Mouse (Mus musculus): ENCODE measurements at regions not wholly inside any gene's neighbourhood (a gene's known extent, or its start where the extent isn't known, plus 50 kb on each side); places are given as distances from the start of the nearest gene placed in this dataset.
"Not testable (repeated sequence)": the region's sequence is repeated elsewhere in the genome, so short reads cannot be mapped to it uniquely, and the experiment has no call there.

DNA sequence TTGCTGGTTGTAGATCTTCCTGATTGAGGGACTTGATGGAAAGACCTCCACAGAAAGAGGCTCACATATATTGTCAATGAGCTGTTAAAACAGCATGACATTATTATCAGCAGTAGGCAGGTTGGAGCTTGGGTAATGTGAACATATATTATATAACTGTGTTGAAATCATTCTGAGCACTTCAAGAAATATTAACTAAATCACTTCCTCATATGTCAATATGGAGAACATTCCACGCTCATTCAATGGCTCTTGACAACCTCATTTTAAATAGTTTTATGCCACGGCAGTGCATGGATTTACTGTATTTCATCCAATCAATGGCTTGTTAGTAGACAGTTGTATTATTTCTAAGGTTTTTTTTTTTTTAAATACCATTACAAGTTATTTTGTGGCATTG is 350.6 kb downstream of the Arl6ip6 start:
- Histone ChIP-seq H3K4me2 (ENCODE audit: low read depth, low read length) (no peak overlapping the region), H3K4me3 (ENCODE audit: low read depth, low read length) (no peak overlapping the region), H3K36me3 (ENCODE audit: control insufficient read depth, insufficient read depth, low read length) (no peaks in the 10 kb centered on the region), H3K27ac (ENCODE audit: low read depth, low read length) (no peak overlapping the region), H3K9me3 (ENCODE audit: control insufficient read depth, low read length) (no peaks in the 10 kb centered on the region; the same call in 1 of the 2 replicates), H3K9ac (replicated peaks; ENCODE audit: low read depth, low read length) (no peak overlapping the region), H3K27me3 (ENCODE audit: control insufficient read depth, insufficient read depth, low read length) (no peaks in the 10 kb centered on the region), H3K4me1 (ENCODE audit: control insufficient read depth, insufficient read depth, low read length) (no peaks in the 10 kb centered on the region)
- no peak for ATAC-seq (ENCODE audit: low read depth)
- 93% methylated on average over 2 of the region's 2 CpGs for WGBS

DNA sequence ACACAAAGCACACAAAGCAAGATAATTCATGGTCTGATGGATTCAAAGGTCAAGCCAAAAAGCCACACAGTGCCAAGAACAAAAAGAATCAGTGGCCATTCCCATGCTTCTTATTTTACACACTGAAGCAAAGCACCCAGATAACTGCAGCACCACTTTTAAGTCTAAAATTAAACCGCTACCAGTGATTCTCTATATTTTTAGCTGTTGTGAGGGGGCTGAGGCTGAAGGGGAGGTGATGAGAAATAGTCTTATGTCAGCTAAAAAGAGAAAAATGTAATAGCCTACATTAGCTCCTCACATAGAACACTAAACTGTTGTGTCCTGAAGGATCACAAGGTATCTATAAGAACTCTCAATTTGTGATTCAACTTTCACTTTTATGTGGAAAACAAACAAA is 382.5 kb downstream of the Arl6ip6 start:
- Histone ChIP-seq H3K36me3 (ENCODE audit: control insufficient read depth, insufficient read depth, low read length) (no peaks in the 10 kb centered on the region), H3K9me3 (ENCODE audit: control insufficient read depth, low read length) (no peaks in the 10 kb centered on the region), H3K4me3 (ENCODE audit: low read depth, low read length) (no peak overlapping the region), H3K27me3 (ENCODE audit: control insufficient read depth, insufficient read depth, low read length) (no peaks in the 10 kb centered on the region), H3K4me1 (ENCODE audit: control insufficient read depth, insufficient read depth, low read length) (no peaks in the 10 kb centered on the region), H3K27ac (ENCODE audit: low read depth, low read length) (no peak overlapping the region), H3K9ac (replicated peaks; ENCODE audit: low read depth, low read length) (no peak overlapping the region), H3K4me2 (ENCODE audit: low read depth, low read length) (no peak overlapping the region)
- no peak for ATAC-seq (ENCODE audit: low read depth)
- WGBS, result 30% methylated on average over 1 of the region's 1 CpGs

DNA sequence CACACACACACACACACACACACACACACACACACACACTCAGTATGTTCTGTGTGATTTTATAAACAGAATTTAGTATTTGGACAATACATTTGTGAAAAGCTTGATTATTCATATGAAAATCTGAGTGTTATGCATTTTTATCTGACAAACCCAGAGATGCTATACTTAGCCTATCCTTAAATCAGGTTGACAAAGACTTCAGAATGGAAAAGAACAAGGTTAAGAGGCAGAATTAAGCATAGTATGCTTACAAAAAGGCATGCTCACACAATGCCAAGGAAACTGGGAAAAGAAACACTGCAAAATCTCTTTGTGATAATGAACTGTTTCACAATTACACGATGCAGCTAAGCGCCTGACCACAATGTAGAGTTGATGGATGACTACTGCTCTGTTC is 414.3 kb downstream of the Arl6ip6 start:
- Histone ChIP-seq H3K27me3 (ENCODE audit: control insufficient read depth, insufficient read depth, low read length) (no peaks in the 10 kb centered on the region), H3K27ac (ENCODE audit: low read depth, low read length) (no peak overlapping the region), H3K4me3 (ENCODE audit: low read depth, low read length) (no peak overlapping the region), H3K9me3 (ENCODE audit: control insufficient read depth, low read length) (no peaks in the 10 kb centered on the region), H3K9ac (replicated peaks; ENCODE audit: low read depth, low read length) (no peak overlapping the region), H3K36me3 (ENCODE audit: control insufficient read depth, insufficient read depth, low read length) (no peaks in the 10 kb centered on the region), H3K4me2 (ENCODE audit: low read depth, low read length) (no peak overlapping the region), H3K4me1 (ENCODE audit: control insufficient read depth, insufficient read depth, low read length) (no peaks in the 10 kb centered on the region)
- no peak for ATAC-seq (ENCODE audit: low read depth)
- WGBS, result 69% methylated on average over 2 of the region's 2 CpGs

DNA sequence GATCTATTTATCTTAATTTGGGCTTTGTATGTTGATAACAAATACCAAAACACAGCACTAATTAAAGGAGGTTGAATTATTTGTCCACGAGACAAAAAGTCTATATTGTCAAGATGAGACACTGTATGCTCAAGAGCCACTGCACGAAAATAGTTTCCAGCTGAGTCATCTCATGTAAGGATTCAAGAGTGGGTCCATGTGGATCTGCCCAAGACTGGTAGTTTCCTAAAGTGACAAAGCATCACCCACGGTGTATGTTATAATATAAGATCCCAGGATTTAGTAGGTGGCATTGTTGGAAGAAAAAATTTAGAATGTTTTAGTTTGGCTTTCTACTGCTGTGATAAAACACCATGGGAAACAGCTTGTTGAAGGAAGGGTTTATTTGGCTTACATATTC is 428.2 kb downstream of the Arl6ip6 start:
- Histone ChIP-seq H3K27ac (ENCODE audit: low read depth, low read length) (no peak overlapping the region), H3K4me1 (ENCODE audit: control insufficient read depth, insufficient read depth, low read length) (no peaks in the 10 kb centered on the region), H3K4me2 (ENCODE audit: low read depth, low read length) (no peak overlapping the region), H3K9me3 (ENCODE audit: control insufficient read depth, low read length) (no peaks in the 10 kb centered on the region), H3K27me3 (ENCODE audit: control insufficient read depth, insufficient read depth, low read length) (no peaks in the 10 kb centered on the region), H3K9ac (replicated peaks; ENCODE audit: low read depth, low read length) (no peak overlapping the region), H3K36me3 (ENCODE audit: control insufficient read depth, insufficient read depth, low read length) (no peaks in the 10 kb centered on the region), H3K4me3 (ENCODE audit: low read depth, low read length) (no peak overlapping the region)
- no peak for ATAC-seq (ENCODE audit: low read depth)
- WGBS, result 89% methylated on average over 3 of the region's 3 CpGs

DNA sequence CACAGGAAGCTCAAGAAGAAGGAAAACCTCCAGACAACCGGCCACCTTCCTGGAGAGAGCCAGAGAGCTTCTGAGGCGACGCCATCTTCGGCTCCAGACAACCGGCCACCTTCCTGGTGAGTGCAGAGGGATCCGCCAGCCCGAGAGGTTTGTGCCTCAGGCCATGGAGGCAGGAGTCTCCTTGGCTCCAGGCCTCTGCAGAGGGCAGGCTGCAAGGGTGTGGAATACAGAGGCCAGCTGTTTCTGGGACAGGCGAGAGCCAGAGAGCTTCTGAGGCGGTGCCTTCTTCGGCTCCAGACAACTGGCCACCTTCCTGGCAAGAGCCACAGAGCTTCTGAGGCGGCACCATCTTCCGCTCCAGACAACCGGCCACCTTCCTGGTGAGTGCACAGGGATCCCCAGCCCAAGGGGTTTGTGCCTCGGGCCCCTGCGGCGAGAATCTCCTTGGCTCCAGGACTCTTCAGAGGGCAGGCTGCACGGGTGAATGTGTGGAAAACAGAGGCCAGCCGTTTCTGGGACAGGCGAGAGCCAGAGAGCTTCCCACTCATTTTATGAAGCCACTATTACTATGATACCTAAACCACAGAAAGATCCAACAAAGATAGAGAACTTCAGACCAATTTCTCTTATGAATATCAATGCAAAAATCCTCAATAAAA is 441.4 kb downstream of the Arl6ip6 start:
- not testable (repeated sequence) for H3K27ac ChIP-seq (ENCODE audit: low read depth, low read length); H3K9ac ChIP-seq (replicated peaks; ENCODE audit: low read depth, low read length); H3K4me1 ChIP-seq (ENCODE audit: control insufficient read depth, insufficient read depth, low read length); H3K9me3 ChIP-seq (ENCODE audit: control insufficient read depth, low read length); H3K27me3 ChIP-seq (ENCODE audit: control insufficient read depth, insufficient read depth, low read length); H3K4me2 ChIP-seq (ENCODE audit: low read depth, low read length); ATAC-seq (ENCODE audit: low read depth); H3K4me3 ChIP-seq (ENCODE audit: low read depth, low read length); H3K36me3 ChIP-seq (ENCODE audit: control insufficient read depth, insufficient read depth, low read length)
- WGBS, result 78% methylated on average over 19 of the region's 19 CpGs

DNA sequence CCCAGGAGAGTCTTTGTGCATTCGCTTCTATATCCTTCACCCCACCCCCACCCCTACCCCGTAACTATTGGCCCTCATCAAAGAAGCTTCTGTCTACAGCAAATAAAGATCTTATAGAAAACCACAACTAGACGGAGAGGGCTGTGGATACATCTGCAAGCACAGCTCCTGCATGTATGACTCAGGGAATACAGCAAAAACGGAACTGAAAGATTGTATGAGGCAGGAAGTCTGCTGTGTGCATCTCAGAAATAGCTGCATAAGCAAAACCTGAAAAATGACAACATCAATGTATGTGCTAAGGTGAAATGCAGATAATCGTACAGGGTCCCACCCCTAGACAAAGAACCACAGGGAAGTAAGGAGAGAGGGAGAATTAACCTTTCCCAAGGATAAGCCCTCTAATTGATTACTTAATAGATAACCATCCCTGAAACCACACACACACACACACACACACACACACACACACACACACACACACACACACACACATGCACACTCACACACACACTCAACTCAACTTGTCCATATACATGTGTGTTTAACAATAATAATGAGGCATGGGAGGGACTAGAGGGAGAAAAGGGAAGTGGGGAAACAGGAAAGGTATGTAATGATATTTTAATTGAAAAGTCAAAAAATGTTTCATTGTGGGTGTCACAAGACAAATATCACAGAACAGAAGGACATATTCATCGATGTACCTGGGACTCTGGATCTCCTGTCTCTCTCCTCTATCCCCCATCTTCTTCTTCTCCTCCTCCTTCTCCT is 416.6 kb downstream of the Rprm start:
- Histone ChIP-seq H3K9me3 (ENCODE audit: control insufficient read depth, low read length) (no peaks in the 10 kb centered on the region), H3K9ac (replicated peaks; ENCODE audit: low read depth, low read length) (no peak overlapping the region), H3K4me3 (ENCODE audit: low read depth, low read length) (no peak overlapping the region), H3K27me3 (ENCODE audit: control insufficient read depth, insufficient read depth, low read length) (no peaks in the 10 kb centered on the region), H3K4me1 (ENCODE audit: control insufficient read depth, insufficient read depth, low read length) (no peaks in the 10 kb centered on the region), H3K27ac (ENCODE audit: low read depth, low read length) (no peak overlapping the region), H3K4me2 (ENCODE audit: low read depth, low read length) (no peak overlapping the region), H3K36me3 (ENCODE audit: control insufficient read depth, insufficient read depth, low read length) (no peaks in the 10 kb centered on the region)
- ATAC-seq (ENCODE audit: low read depth), result no peak
- 83% methylated on average over 6 of the region's 6 CpGs for WGBS

DNA sequence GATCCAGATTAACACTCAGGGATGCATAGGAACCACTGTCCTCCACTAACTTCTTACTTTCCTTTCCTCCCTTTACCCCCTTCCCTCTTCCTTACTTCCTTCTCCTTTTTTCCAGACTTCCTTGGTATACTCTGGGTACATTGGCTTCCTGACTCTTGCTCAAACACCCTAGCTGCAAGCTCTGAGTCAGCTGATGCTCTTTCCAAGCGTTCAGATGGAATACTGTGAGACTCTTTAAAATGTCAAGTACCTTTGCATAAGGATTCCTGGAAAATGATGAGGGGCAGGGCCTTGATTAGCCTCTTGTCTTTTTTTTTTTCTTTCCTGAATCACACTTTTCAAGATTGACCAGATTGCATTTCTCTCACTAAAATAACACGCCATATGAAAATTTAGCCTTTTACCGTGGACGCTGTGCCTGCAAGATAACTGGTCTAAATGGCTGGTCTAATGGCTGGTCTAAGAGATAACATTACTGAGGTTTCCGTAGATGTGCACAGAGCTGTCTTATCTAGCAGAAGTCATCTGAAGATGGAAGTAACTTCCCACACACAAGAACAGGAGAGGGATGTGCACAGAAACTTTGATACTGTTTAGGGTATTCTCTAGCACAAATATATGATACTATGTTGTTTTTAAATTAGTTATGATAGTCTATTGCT is 404.9 kb downstream of the Rprm start:
- no peak for ATAC-seq (ENCODE audit: low read depth)
- Histone ChIP-seq H3K9ac (replicated peaks; ENCODE audit: low read depth, low read length) (no peak overlapping the region), H3K4me3 (ENCODE audit: low read depth, low read length) (no peak overlapping the region), H3K9me3 (ENCODE audit: control insufficient read depth, low read length) (no peaks in the 10 kb centered on the region), H3K4me2 (ENCODE audit: low read depth, low read length) (no peak overlapping the region), H3K4me1 (ENCODE audit: control insufficient read depth, insufficient read depth, low read length) (no peaks in the 10 kb centered on the region), H3K27me3 (ENCODE audit: control insufficient read depth, insufficient read depth, low read length) (no peaks in the 10 kb centered on the region), H3K36me3 (ENCODE audit: control insufficient read depth, insufficient read depth, low read length) (no peaks in the 10 kb centered on the region), H3K27ac (ENCODE audit: low read depth, low read length) (no peak overlapping the region)
- 82% methylated on average over 5 of the region's 5 CpGs for WGBS

DNA sequence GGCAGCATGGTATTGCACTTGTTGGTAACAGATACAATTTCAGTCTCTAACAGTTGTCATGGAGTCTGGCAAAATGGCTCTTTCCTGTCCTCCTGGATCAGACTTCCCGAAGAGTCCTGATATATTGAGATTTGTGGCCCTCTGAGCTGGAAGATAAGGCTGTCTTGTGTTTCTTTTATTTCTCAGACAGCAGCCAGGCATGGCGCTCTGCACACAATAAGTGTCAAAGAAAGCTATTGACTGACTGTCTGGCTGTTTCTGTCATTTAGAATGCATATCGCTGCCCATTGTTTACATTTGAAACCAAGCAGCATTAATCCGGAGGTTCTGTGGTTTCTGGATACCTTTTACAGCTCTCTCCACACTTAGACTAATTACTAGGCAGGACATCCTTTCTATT is 402.8 kb downstream of the Rprm start:
- no peak overlapping the region for H3K4me2 ChIP-seq (ENCODE audit: low read depth, low read length)
- no peak overlapping the region for H3K27ac ChIP-seq (ENCODE audit: low read depth, low read length)
- no peak overlapping the region for H3K9ac ChIP-seq (replicated peaks; ENCODE audit: low read depth, low read length)
- H3K27me3 ChIP-seq (ENCODE audit: control insufficient read depth, insufficient read depth, low read length), result no peaks in the 10 kb centered on the region
- no peaks in the 10 kb centered on the region for H3K9me3 ChIP-seq (ENCODE audit: control insufficient read depth, low read length)
- H3K4me3 ChIP-seq (ENCODE audit: low read depth, low read length), result no peak overlapping the region
- H3K36me3 ChIP-seq (ENCODE audit: control insufficient read depth, insufficient read depth, low read length), result no peaks in the 10 kb centered on the region
- H3K4me1 ChIP-seq (ENCODE audit: control insufficient read depth, insufficient read depth, low read length), result no peaks in the 10 kb centered on the region
- no peak for ATAC-seq (ENCODE audit: low read depth)
- WGBS, result 12% methylated on average over 4 of the region's 4 CpGs

DNA sequence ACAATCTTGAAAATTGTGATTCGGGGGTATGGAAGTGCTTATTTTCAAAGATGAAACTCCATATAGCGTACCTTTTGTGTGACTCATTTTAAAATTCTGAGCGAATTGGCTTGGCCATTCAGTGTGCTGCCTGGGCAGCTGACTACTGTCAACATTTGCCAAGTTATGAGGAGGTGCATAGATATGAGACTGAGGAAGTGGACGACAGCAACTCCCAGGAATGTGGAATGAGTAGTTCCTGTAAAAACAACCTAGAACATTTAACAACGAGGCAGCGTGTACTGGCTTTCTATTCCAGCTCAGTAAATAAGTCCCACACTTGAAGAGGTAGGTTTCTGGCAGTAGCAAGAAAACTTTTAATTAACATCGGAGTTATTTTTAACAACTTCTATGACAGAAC is 398.1 kb downstream of the Rprm start:
- Histone ChIP-seq H3K27me3 (ENCODE audit: control insufficient read depth, insufficient read depth, low read length) (no peaks in the 10 kb centered on the region), H3K36me3 (ENCODE audit: control insufficient read depth, insufficient read depth, low read length) (no peaks in the 10 kb centered on the region), H3K4me3 (ENCODE audit: low read depth, low read length) (no peak overlapping the region), H3K9me3 (ENCODE audit: control insufficient read depth, low read length) (no peaks in the 10 kb centered on the region), H3K9ac (replicated peaks; ENCODE audit: low read depth, low read length) (no peak overlapping the region), H3K4me2 (ENCODE audit: low read depth, low read length) (no peak overlapping the region), H3K4me1 (ENCODE audit: control insufficient read depth, insufficient read depth, low read length) (no peaks in the 10 kb centered on the region), H3K27ac (ENCODE audit: low read depth, low read length) (no peak overlapping the region)
- no peak for ATAC-seq (ENCODE audit: low read depth)
- 87% methylated on average over 7 of the region's 7 CpGs for WGBS

Data from neural tube, embryonic 14.5 days (tissue).